Mouse (Mus musculus) hindbrain, embryonic 10.5 days (tissue): ENCODE results near the gene Kcnh3. TPM values are rescaled to one million over a fixed set of nuclear protein-coding genes. Genes with fewer than 3 reads are reported as not detected.

Experiments used
- DNase-seq: peaks from one replicate; pipeline ENCODE4 v3.0.0-alpha.2; 2017; ENCODE audit warnings: low spot score
- H3K27ac ChIP-seq: fragments of 300-500 bp; sonication (generic); 2 replicates; pipeline ENCODE4 v1.5.1; 2016; ENCODE audit warnings: mild to moderate bottlenecking, moderate library complexity
- H3K27me3 ChIP-seq: fragments of 300-500 bp; sonication (generic); 2 replicates; pipeline ENCODE4 v1.6.1; 2016; ENCODE audit warnings: mild to moderate bottlenecking; ENCODE audit not compliant: poor library complexity, insufficient read depth, severe bottlenecking
- H3K36me3 ChIP-seq: fragments of 300-500 bp; sonication (generic); 2 replicates; pipeline ENCODE4 v1.6.1; 2016; ENCODE audit warnings: mild to moderate bottlenecking, moderate library complexity
- H3K4me1 ChIP-seq: fragments of 300-500 bp; sonication (generic); replicated peaks from 2 replicates; pipeline ENCODE4 v1.6.1; 2016; ENCODE audit warnings: mild to moderate bottlenecking
- H3K4me3 ChIP-seq: fragments of 300-500 bp; sonication (generic); 2 replicates; pipeline ENCODE4 v1.5.1; 2016; ENCODE audit warnings: mild to moderate bottlenecking, moderate library complexity
- H3K9me3 ChIP-seq: fragments of 300-500 bp; sonication (generic); 2 replicates; pipeline ENCODE4 v1.6.1; 2016; ENCODE audit warnings: mild to moderate bottlenecking, moderate library complexity
- WGBS: fragments of 180-500 bp; shearing (Covaris S2); methylation state at CpG from one replicate; pipeline ENCODE4 v1.1.7; 2016; 5-methylcytosine and 5-hydroxymethylcytosine counted together
- polyA plus RNA-seq: library from polyadenylated mRNA; unstranded; fragments of >200 nt; fragmentation: Nextera tagmentation; extraction: Ambion mirVana; gene quantifications from 2 replicates; pipeline ENCODE4 v1.2.1, GENCODE M21; 2016

Gene Kcnh3
- 0.04 and 0.12 TPM in 2 replicates for polyA plus RNA-seq

DNA sequence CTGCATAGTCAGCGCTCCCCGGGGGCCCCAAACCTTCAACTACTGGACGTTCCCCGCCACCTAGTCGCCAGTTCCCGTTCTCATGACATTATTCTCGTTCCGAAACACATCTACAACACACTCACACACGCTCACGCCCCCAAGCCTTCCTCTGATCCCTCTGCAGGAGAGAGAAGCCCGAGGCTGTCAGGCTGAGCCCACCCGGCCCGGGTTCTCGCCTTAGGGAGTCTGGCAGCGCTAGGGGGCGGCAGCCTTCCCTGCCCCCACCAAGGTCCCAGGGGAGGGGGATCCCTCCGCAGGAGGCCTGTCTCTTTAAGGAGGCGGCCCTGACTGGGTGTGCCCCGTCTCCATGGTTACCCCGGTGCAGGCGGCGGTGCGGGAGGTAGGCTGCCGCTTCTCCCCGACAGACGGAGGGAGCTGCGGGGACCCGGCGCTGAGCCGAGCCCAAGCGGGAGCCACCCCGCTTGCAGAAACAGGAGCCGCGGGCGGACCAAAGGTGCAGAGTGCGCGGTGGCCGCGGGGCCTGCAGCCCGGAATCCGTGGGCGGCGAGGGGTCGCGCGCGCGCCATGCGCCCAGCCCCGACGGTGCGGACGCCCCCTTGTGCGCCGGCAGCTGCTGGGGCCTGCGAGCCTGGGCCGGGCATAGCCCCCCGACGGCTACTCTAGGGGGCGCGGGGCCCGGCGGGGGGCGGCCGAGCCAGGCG, at the start of gene Kcnh3:
Gene Kcnh3 (plus strand): TSS at position 654 of the 704 bp plus-strand sequence.
- WGBS: under 1% methylated on average over 63 of the region's 66 CpGs

DNA sequence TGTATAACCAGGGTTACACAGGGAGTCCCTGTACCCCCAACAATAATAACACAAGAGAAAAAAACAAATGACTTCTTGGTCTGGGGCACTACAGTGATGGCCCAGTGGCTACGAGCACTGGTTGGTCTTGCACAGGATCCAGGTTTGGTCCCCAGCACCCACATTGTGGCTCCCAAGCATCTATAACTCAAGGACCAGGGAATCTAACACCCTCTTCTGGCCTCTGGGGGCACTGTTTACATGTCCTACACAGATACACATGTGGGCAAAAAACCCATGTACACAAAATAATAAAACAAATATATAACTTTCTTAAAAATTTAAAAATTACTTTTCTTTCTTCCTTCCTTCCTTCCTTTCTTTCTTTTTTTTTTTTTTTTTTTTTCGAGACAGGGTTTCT, 45.0 kb upstream of the Kcnh3 start:
- Histone ChIP-seq H3K36me3 (peaks cover 96% of the 10 kb centered on the region), H3K4me3 (no peak overlapping the region), H3K27me3 (no peaks in the 10 kb centered on the region), H3K9me3 (no peaks in the 10 kb centered on the region), H3K27ac (no peak overlapping the region), H3K4me1 (no peaks in the 10 kb centered on the region)
- DNase-seq: no peak
- WGBS: 100% methylated on average over 1 of the region's 2 CpGs

More for the DNA sequence above, at the start of gene Kcnh3:
- H3K4me1 ChIP-seq: peaks cover 69% of the 10 kb centered on the region
- peak; percentile 57 for DNase-seq
- H3K4me3 ChIP-seq: peak within 1 kb of the TSS; percentile 53
- H3K27me3 ChIP-seq: peaks cover 100% of the 10 kb centered on the region
- H3K27ac ChIP-seq: peak within 1 kb of the TSS; percentile 62
- H3K9me3 ChIP-seq: no peaks in the 10 kb centered on the region
- no peaks in the 10 kb centered on the region for H3K36me3 ChIP-seq

DNA sequence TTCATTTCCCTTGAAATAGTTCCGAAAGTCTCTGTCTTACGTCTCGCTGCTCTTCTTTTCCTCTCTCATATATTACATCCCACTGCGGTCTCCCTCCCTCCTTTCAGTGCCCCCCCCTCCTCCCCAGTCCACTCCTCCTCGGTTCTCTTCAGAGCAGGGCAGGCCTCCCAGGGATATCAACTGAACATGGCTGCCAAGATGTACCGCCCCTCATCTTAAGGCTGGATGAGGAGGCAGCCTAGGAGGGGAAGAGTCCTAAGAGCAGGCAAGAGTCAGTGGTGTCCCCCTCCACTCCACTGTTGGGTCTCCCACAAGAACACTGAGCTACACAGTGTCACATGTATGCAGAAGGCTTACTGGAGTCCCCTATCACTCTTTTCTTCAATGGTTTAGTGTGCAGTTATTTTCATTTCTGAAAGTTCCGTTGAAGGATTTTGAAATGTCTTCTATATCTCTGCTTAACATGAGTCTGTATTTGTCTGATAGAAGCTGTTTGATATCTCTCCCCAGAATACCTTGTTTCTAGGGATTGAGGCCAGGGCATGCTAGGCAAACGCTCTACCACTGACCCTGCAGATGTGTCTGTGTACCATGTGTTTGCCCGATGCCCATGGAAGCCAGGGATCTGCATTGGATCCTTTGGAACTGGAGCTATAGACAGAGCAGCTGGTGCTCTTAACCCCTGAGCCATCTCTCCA, 40.3 kb upstream of the Kcnh3 start:
- H3K27ac ChIP-seq: no peak overlapping the region
- WGBS: 93% methylated on average over 9 of the region's 9 CpGs
- no peak for DNase-seq
- H3K27me3 ChIP-seq: no peaks in the 10 kb centered on the region
- H3K4me3 ChIP-seq: no peak overlapping the region
- H3K4me1 ChIP-seq: no peaks in the 10 kb centered on the region
- no peaks in the 10 kb centered on the region for H3K9me3 ChIP-seq
- peaks cover 98% of the 10 kb centered on the region for H3K36me3 ChIP-seq

DNA sequence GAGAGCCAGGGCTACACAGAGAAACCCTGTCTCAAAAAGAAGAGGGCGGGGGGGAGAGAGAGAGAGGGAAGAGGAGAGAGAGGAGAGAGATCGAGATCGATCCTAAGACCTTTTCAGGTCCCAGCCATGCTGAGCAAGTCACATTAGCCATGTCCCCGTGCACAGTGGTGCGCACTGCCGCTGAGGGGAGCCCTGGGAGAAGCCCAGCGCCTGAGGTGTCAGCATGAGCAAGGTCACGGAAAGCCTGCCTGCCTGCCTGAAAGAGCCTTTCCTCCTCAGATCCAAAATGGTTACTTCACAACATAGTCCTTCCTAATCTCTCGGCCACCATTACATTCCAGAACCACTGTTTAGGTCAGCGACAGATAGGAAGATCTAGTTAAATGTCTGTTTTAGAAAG, 30.3 kb upstream of the Kcnh3 start:
- Histone ChIP-seq H3K9me3 (no peaks in the 10 kb centered on the region), H3K36me3 (peaks cover 82% of the 10 kb centered on the region), H3K27me3 (no peaks in the 10 kb centered on the region), H3K4me1 (peaks cover 11% of the 10 kb centered on the region), H3K4me3 (no peak overlapping the region), H3K27ac (no peak overlapping the region)
- no peak for DNase-seq
- 78% methylated on average over 10 of the region's 10 CpGs for WGBS

DNA sequence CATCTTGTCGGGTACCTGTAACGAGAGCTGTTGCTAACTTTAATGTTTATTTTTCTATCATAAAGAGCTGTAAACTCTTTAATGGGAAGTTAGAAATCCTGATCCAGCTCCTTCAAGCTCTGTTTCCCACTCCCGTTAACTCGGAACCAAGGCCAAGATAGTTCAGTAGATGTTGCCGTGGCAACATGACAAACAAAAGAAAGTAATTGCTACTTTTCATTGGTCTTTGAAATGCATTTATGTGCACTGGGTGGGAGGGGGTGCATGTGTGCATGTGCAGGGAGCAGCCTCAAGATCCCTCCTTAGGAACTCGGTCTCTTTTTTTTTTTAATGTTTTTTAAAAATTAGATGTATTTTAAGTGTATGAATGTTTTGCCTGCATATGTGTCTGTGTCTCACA, 29.6 kb upstream of the Kcnh3 start:
- 65% methylated on average over 6 of the region's 6 CpGs for WGBS
- DNase-seq: no peak
- Histone ChIP-seq H3K27me3 (no peaks in the 10 kb centered on the region), H3K27ac (no peak overlapping the region), H3K9me3 (no peaks in the 10 kb centered on the region), H3K36me3 (peaks cover 82% of the 10 kb centered on the region), H3K4me3 (no peak overlapping the region), H3K4me1 (peaks cover 11% of the 10 kb centered on the region)

DNA sequence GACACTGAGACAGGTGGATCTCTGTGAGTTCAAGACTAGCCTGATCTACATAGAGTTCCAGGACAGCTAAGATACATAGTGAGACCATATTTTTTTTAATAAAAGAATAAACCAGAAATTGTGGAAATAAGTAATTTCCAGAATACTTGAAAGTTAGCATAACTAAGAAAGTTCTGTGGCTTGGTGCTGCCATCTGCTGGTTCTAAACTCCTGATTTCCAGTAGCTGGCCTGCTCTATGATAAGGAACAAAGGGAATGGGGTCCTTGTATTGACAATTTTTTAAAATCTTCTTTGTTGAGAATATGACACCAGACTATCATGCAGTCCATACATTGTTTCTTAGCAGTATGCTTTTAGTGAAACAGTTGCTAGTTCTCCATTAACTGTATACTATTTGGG, 25.9 kb upstream of the Kcnh3 start:
- Histone ChIP-seq H3K27me3 (no peaks in the 10 kb centered on the region), H3K9me3 (no peaks in the 10 kb centered on the region), H3K4me1 (peaks cover 11% of the 10 kb centered on the region), H3K4me3 (no peak overlapping the region), H3K27ac (no peak overlapping the region), H3K36me3 (peaks cover 82% of the 10 kb centered on the region)
- no peak for DNase-seq

DNA sequence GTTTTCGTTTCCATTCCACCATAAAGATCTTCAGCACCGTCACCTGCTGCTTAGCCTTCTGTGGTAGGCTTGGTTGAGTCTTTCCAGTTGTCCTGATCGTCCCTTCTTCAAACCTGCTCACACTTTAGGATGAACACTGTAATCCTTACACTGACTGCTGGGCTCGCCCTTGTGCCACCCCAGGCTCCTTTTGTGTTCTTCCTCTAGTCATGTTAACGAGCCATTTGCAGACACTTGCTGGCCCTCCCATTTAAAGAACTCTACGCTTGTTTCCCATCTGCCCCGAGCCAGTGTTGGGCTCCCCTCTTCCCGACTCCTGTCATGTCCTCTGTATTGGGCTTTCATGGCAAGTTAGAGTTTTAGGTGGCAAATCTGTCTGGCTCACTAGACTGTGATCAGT, 18.7 kb upstream of the Kcnh3 start:
- H3K36me3 ChIP-seq: peaks cover 91% of the 10 kb centered on the region

DNA sequence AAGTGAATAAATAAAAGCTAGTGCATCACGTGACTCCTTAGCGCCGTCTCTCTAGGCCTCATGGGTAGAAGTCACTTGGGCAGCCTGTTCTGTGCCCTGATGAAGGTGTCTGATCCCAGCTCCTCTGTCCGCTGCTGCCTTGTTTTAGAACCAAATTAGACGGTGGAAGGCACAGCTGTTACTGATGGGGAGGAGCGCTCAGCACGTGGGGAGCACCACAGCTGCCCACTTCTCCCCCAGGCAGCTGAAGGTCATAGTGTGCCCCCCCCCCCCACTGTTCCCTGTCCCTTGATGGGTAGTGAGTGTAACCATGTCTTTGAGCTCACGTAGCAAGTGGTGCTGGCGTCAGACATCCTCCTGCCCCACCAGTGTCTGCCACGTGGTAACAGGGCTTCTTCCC, 11.5 kb upstream of the Kcnh3 start:
- DNase-seq: no peak
- 86% methylated on average over 10 of the region's 10 CpGs for WGBS
- Histone ChIP-seq H3K36me3 (peaks cover 73% of the 10 kb centered on the region), H3K4me1 (no peaks in the 10 kb centered on the region), H3K27ac (no peak overlapping the region), H3K9me3 (no peaks in the 10 kb centered on the region), H3K4me3 (no peak overlapping the region), H3K27me3 (no peaks in the 10 kb centered on the region)

More for the DNA sequence above, 18.7 kb upstream of the Kcnh3 start:
- Histone ChIP-seq H3K27ac (no peak overlapping the region), H3K4me3 (no peak overlapping the region), H3K27me3 (no peaks in the 10 kb centered on the region), H3K4me1 (no peaks in the 10 kb centered on the region), H3K9me3 (no peaks in the 10 kb centered on the region)
- WGBS: 71% methylated on average over 8 of the region's 8 CpGs
- no peak for DNase-seq

DNA sequence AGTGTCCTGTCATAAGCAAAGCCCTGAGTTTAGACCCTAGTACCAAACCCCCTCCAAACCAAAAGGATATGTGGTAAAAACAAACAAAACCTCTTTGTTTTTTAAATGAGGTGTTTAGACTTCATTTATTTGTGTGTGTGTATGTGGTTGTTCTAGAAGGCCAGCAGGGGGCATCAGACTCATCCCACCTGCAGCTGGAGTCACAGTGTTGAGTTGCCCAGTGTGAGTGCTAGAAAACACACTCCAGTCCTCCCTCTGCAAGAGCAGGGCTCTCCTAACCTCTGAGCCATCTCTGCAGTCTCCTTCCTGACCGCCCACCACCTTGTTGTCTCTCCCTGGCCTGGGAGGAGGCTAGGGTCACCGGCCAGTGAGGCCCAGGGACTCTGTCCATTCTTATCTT, 9.7 kb upstream of the Kcnh3 start:
- Histone ChIP-seq H3K4me1 (no peaks in the 10 kb centered on the region), H3K27me3 (peaks cover 9% of the 10 kb centered on the region), H3K36me3 (peaks cover 55% of the 10 kb centered on the region), H3K27ac (no peak overlapping the region), H3K4me3 (no peak overlapping the region), H3K9me3 (no peaks in the 10 kb centered on the region)
- WGBS: 84% methylated on average over 2 of the region's 2 CpGs
- no peak for DNase-seq

DNA sequence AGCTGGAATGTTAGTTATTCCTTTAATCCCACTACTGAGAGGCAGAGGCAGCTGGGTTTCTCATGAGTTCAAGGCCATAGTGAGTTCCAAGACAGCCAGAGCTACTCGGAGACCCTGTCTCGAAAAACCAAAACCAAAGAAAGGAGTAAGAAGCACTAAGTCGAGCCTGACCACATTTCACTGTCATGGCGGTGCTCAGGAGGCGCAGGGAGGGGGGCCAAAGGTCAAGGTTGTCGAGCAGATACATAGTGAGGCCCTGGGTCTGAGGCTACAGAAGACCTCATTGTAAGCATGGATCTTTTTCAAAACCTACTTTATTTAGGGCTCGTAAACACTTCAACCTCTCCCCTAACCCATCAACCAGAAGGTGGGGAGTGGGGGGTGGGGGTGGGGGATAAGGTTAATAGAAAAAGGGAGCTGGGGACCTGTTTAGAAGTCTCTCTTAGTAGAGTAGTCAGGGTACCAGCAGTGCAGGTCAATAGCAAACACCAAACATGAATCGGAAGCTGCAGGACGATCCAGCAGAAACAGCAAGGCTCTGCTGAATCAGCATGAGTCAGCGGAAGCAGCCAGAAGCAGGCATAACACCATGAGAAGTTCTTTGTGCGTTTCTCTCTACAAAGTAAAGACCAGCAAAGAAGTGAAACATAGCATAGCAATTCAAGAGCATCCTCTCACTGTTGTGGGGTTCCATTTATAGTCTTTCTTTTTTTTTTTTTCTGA, 8.8 kb upstream of the Kcnh3 start:
- no peak for DNase-seq
- H3K9me3 ChIP-seq: no peaks in the 10 kb centered on the region
- H3K36me3 ChIP-seq: peaks cover 46% of the 10 kb centered on the region
- no peak overlapping the region for H3K27ac ChIP-seq
- peaks cover 18% of the 10 kb centered on the region for H3K27me3 ChIP-seq
- no peak overlapping the region for H3K4me3 ChIP-seq
- 83% methylated on average over 11 of the region's 11 CpGs for WGBS
- no peaks in the 10 kb centered on the region for H3K4me1 ChIP-seq

DNA sequence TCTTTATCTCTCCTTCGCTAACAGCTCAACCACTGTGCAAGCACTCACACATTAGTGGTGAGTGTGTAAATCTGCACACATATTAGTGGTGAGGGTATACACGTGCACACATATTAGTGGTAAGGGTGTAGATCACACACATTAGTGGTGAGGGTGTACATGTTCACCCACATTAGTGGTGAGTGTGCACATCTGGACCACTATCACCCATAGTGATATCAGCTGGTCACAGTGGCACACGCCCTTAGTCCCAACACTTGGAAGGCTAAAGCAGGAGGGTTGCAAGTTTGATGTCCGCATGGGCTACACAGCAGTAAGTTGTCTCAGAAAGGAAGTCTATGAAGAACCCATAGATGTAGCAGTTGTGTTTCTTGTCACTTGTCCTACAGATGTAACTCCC, 7.0 kb upstream of the Kcnh3 start:
- Histone ChIP-seq H3K36me3 (peaks cover 29% of the 10 kb centered on the region), H3K27ac (no peak overlapping the region), H3K27me3 (peaks cover 35% of the 10 kb centered on the region), H3K4me3 (no peak overlapping the region), H3K9me3 (no peaks in the 10 kb centered on the region), H3K4me1 (peaks cover 17% of the 10 kb centered on the region)
- DNase-seq: no peak
- 89% methylated on average over 4 of the region's 4 CpGs for WGBS

DNA sequence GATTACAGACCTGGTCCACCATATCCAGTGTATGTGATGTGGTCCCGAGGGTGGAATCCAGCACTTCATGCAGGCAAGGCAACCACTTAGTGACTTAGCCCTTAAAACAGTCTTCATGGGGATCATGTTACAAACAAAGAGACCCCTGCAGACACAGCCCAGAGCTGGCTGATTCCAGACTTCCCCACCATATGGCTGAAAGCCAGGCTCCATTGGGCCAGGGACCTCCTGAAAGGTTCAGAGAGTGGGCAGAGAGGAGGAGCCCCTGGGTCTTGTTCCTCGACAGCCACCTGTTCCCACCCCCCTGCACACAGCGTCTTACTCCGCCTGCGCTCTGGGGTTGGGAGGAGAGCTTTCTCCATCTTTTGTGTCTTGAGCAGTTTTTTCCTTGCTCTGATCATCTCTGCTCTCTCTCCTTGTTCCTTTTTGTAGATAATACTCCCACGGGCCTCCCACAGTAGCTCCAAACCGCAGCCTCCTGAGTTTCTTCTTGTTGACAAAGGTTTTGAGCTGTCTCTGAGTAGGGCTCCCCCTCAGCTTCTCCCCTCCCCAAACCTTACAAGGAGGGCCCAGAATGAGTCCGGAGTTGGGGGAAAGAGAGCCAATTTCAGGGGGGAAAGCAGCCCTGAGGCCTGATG, 3.2 kb upstream of the Kcnh3 start:
- Histone ChIP-seq H3K27ac (no peak overlapping the region), H3K9me3 (no peaks in the 10 kb centered on the region), H3K36me3 (no peaks in the 10 kb centered on the region), H3K4me1 (peaks cover 55% of the 10 kb centered on the region), H3K27me3 (peaks cover 74% of the 10 kb centered on the region), H3K4me3 (no peak overlapping the region)
- WGBS: 7% methylated on average over 8 of the region's 8 CpGs
- DNase-seq: peak; percentile 45
